Mouse (Mus musculus) midbrain, postnatal 0 days (tissue): ENCODE data around the gene Dsel. TPM values are rescaled to one million over a fixed set of nuclear protein-coding genes. Genes with fewer than 3 reads are reported as not detected.

Source experiments
- ATAC-seq: fragments of 200-750 bp; cut with Nextera tagmentation; 2 replicates; pipeline ENCODE4 v1.8.0; 2017; ENCODE audit warnings: moderate number of reproducible peaks, mild to moderate bottlenecking, moderate TSS enrichment, moderate library complexity; ENCODE audit not compliant: low FRiP score
- DNase-seq: peaks from one replicate; pipeline ENCODE4 v3.0.0-alpha.2; 2015; ENCODE audit warnings: low spot score
- H3K27ac ChIP-seq: fragments of 300-500 bp; sonication (generic); 2 replicates; pipeline ENCODE4 v1.5.1; 2014; ENCODE audit warnings: low read depth, mild to moderate bottlenecking, low read length, mixed read lengths
- H3K27me3 ChIP-seq: fragments of 300-500 bp; sonication (generic); 2 replicates; pipeline ENCODE4 v1.6.1; 2014; ENCODE audit warnings: low read length, control low read depth, mixed read lengths; ENCODE audit not compliant: insufficient read depth
- H3K36me3 ChIP-seq: fragments of 300-500 bp; sonication (generic); 2 replicates; pipeline ENCODE4 v1.6.1; 2014; ENCODE audit warnings: low read length, control low read depth, mixed read lengths; ENCODE audit not compliant: insufficient read depth
- H3K4me1 ChIP-seq: fragments of 300-500 bp; sonication (generic); 2 replicates; pipeline ENCODE4 v1.6.1; 2014; ENCODE audit warnings: mild to moderate bottlenecking, control low read depth, antibody characterized with exemption, low read length, mixed read lengths; ENCODE audit not compliant: insufficient read depth
- H3K4me2 ChIP-seq: fragments of 300-500 bp; sonication (generic); 2 replicates; pipeline ENCODE4 v1.6.1; 2014; ENCODE audit warnings: low read depth, mild to moderate bottlenecking, low read length, mixed read lengths; ENCODE audit not compliant: poor library complexity, severe bottlenecking
- H3K4me3 ChIP-seq: fragments of 300-500 bp; sonication (generic); 2 replicates; pipeline ENCODE4 v1.5.1; 2014; ENCODE audit warnings: low read depth, mild to moderate bottlenecking, low read length, moderate library complexity
- H3K9ac ChIP-seq: fragments of 300-500 bp; sonication (generic); replicated peaks from 2 replicates; pipeline ENCODE4 v1.6.1; 2014; ENCODE audit warnings: mild to moderate bottlenecking, low read length, moderate library complexity, mixed read lengths; ENCODE audit not compliant: poor library complexity, severe bottlenecking
- H3K9me3 ChIP-seq: fragments of 300-500 bp; sonication (generic); 2 replicates; pipeline ENCODE4 v1.6.1; 2016; ENCODE audit warnings: low read length, control low read depth
- CTCF ChIP-seq: IDR thresholded peaks from 2 replicates; pipeline ENCODE4 v1.5.1; 2016; ENCODE audit warnings: antibody characterized with exemption, mild to moderate bottlenecking
- WGBS: fragments of 180-500 bp; shearing (Covaris S2); extraction: QIAGEN DNeasy Blood & Tissue Kit; methylation state at CpG from one replicate; pipeline ENCODE4 v1.1.7; 2014; 5-methylcytosine and 5-hydroxymethylcytosine counted together
- polyA plus RNA-seq: library from polyadenylated mRNA; unstranded; fragments of >200 nt; fragmentation: Nextera tagmentation; extraction: Ambion mirVana; gene quantifications from 2 replicates; pipeline ENCODE4 v1.2.1, GENCODE M21; 2015
- total RNA-seq: library from RNA; depleted of rRNA; stranded (reverse); fragments of >200 nt; gene quantifications from 2 replicates; pipeline ENCODE4 v1.2.3, GENCODE M21; 2014

Dsel gene
- total and polyA plus RNA-seq, 2 experiments from 2014 or later, result 9.3 to 22.1 TPM

DNA sequence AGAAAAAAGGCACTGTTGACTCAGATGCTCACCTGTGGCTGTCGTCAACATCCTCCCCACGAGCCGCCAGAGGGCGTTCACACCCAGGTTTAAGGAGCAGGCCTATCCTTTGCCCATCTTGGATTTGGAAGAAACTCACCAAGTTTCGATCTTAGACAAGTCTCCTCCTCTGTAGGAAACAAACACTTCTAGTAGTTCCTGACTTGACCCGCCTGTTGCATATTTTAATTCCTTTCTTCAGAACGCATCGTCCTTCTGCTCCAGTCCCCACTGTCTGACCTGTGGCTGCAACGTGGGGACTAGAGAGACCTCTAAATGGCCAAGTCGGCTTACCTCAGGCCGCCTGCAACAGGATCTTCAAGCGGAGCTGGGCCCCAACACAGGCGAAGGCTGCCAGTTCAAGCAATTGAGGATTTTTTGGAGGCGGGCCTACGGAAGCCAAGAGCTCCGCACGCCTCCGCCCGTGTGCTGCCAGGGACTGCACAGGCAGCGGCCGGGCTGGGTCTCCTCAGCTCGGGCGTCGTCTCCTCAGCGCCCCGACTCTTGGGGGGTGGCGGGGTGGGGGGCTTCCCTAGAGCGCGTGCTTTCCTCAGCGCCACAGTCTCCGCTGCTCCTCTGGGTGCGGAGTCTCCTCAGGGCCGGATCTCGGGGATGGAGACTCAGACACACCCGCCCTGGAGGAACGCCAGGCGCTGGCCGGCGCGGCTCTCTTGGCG lies 497 bp downstream of the Dsel start:
- Histone ChIP-seq H3K36me3 (no peaks in the 10 kb centered on the region), H3K4me2 (peak overlapping the region; percentile 57), H3K9me3 (no peaks in the 10 kb centered on the region), H3K27me3 (no peaks in the 10 kb centered on the region), H3K4me3 (peak overlapping the region; percentile 57), H3K4me1 (0 out of 2 replicates have a peak, but pooled peaks cover 8% of the 10 kb centered on the region), H3K27ac (peak overlapping the region; percentile 80), H3K9ac (peak overlapping the region; percentile 68)
- DNase-seq (peak; percentile 94), ATAC-seq (peak; percentile 85)
- WGBS, result 0% methylated on average over 41 of the region's 41 CpGs
- peak; percentile 90 for TF ChIP-seq CTCF

DNA sequence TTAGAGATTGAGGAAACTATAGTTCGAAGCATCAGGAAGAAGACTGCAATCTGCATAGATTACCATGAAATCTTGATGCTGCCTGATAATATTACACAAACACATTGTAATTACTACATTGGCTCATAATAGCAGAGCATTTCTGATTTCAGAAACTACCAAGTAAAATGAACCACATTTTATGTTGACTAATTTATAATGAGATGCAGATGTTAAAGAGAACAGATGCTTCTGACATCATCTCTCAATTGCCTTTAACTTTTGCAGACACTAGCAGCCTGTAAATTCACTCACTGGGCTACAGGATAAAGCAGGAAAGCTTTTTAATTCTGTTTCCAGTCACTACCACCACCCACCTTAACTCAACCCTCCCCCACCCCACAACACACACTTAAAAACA lies 6.9 kb downstream of the Dsel start:
- Histone ChIP-seq H3K4me1 (0 out of 2 replicates have a peak, but pooled peaks cover 8% of the 10 kb centered on the region), H3K27me3 (no peaks in the 10 kb centered on the region), H3K4me2 (no peak overlapping the region), H3K9me3 (no peaks in the 10 kb centered on the region), H3K4me3 (no peak overlapping the region), H3K9ac (no peak overlapping the region), H3K27ac (no peak overlapping the region), H3K36me3 (no peaks in the 10 kb centered on the region)
- ATAC-seq (no peak), DNase-seq (no peak)
- 81% methylated on average over 1 of the region's 1 CpGs for WGBS
- no peak for TF ChIP-seq CTCF

DNA sequence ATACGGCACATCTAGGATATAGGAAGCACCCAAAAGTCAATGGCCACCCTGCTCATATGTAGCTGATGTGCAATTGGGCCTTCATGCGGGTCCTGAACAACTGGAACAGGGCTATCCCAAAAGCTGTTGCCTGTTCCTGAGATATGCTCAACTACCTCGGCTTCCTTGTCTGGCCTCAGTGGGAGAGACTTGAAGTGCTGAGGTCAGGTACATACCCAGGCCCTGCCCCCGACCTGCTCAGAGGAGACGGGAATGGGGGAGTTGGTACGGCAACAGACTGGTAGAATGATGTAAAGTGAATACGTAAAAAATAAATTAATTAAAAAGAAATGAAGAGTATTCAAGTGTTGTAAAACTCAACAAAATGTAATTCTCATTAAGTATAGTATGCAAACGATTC lies 12.3 kb downstream of the Dsel start:
- no peak for TF ChIP-seq CTCF
- no peak; the same call in 1 of the 2 replicates for ATAC-seq
- H3K36me3 ChIP-seq, result no peaks in the 10 kb centered on the region
- H3K4me2 ChIP-seq, result no peak overlapping the region
- H3K9ac ChIP-seq, result no peak overlapping the region
- DNase-seq, result no peak
- H3K4me1 ChIP-seq, result no peaks in the 10 kb centered on the region
- WGBS, result 96% methylated on average over 8 of the region's 8 CpGs
- H3K27me3 ChIP-seq, result no peaks in the 10 kb centered on the region
- no peak overlapping the region for H3K27ac ChIP-seq
- H3K9me3 ChIP-seq, result no peaks in the 10 kb centered on the region
- H3K4me3 ChIP-seq, result no peak overlapping the region

DNA sequence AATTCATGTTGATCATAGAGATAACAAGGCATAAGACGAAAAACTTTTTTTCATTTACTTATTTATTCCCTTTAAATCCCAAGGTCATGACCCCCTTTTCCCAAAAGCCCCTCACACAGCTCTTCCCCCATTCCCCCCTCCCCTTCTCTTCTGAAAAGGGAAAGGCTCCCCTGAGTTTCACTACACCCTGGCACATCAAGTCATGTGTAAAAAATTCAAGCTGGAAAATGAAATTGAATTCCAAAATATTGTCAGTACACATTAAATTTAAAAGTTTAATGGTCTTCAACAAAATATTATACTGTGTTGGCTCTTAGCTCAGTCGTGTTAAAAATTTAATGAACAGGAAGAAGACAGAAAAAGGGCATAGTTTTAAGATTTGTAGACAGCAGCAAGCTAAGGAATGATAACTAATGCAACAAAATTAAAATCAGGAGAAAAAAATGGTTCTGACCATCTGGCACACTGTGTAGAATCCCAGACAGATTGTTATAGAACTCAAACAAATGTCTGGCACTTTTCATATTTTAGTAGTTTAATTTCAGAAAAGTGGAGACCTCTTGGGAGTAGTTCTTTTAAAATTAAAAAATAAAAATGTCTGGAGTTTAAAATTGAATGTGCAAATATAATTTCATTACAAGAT lies 31.0 kb downstream of the Dsel start:
- Histone ChIP-seq H3K9me3 (no peaks in the 10 kb centered on the region), H3K4me2 (no peak overlapping the region), H3K27ac (no peak overlapping the region), H3K4me3 (no peak overlapping the region), H3K36me3 (no peaks in the 10 kb centered on the region), H3K4me1 (no peaks in the 10 kb centered on the region), H3K9ac (no peak overlapping the region), H3K27me3 (no peaks in the 10 kb centered on the region)
- ATAC-seq (no peak), DNase-seq (peak; percentile 2)
- 65% methylated on average over 2 of the region's 2 CpGs for WGBS
- no peak for TF ChIP-seq CTCF
